Mouse (Mus musculus) liver, embryonic 15.5 days (tissue): Measurements from ENCODE around the gene Ntng1. TPM values are rescaled to one million over a fixed set of nuclear protein-coding genes. Genes with fewer than 3 reads are reported as not detected.

Experiments
- ATAC-seq: fragments of 200-750 bp; cut with Nextera tagmentation; 2 replicates; pipeline ENCODE4 v1.8.0; 2017; ENCODE audit warnings: moderate number of reproducible peaks, mild to moderate bottlenecking, moderate library complexity; ENCODE audit not compliant: insufficient read depth
- H3K27ac ChIP-seq: fragments of 300-500 bp; sonication (generic); replicated peaks from 2 replicates; pipeline ENCODE4 v1.5.1; 2015; ENCODE audit warnings: mild to moderate bottlenecking, inconsistent platforms
- H3K27me3 ChIP-seq: fragments of 300-500 bp; sonication (generic); 2 replicates; pipeline ENCODE4 v1.6.1; 2015; ENCODE audit warnings: mild to moderate bottlenecking, inconsistent platforms
- H3K36me3 ChIP-seq: fragments of 300-500 bp; sonication (generic); replicated peaks from 2 replicates; pipeline ENCODE4 v1.6.1; 2015; ENCODE audit warnings: moderate library complexity, mild to moderate bottlenecking, inconsistent platforms
- H3K4me1 ChIP-seq: fragments of 300-500 bp; sonication (generic); replicated peaks from 2 replicates; pipeline ENCODE4 v1.6.1; 2015; ENCODE audit warnings: inconsistent platforms
- H3K4me2 ChIP-seq: fragments of 300-500 bp; sonication (generic); 2 replicates; pipeline ENCODE4 v1.6.1; 2015; ENCODE audit warnings: moderate library complexity, mild to moderate bottlenecking, inconsistent platforms
- H3K4me3 ChIP-seq: fragments of 300-500 bp; sonication (generic); replicated peaks from 2 replicates; pipeline ENCODE4 v1.5.1; 2015; ENCODE audit warnings: mild to moderate bottlenecking, inconsistent platforms
- H3K9ac ChIP-seq: fragments of 300-500 bp; sonication (generic); 2 replicates; pipeline ENCODE4 v1.6.1; 2015; ENCODE audit warnings: moderate library complexity, mild to moderate bottlenecking, inconsistent platforms
- H3K9me3 ChIP-seq: fragments of 300-500 bp; sonication (generic); replicated peaks from 2 replicates; pipeline ENCODE4 v1.6.1; 2016; ENCODE audit warnings: inconsistent platforms
- WGBS: fragments of 180-500 bp; shearing (Covaris S2); methylation state at CpG from one replicate; pipeline ENCODE4 v1.1.7; 2015; ENCODE audit warnings: mixed read lengths; ENCODE audit not compliant: insufficient replicate concordance; 5-methylcytosine and 5-hydroxymethylcytosine counted together
- polyA plus RNA-seq: library from polyadenylated mRNA; unstranded; fragments of >200 nt; fragmentation: Nextera tagmentation; extraction: Ambion mirVana; gene quantifications from 2 replicates; pipeline ENCODE4 v1.2.1, GENCODE M21; 2015

The Ntng1 gene
- polyA plus RNA-seq, 1 experiment from 2014 or later = 0.24 TPM

- Histone ChIP-seq H3K36me3 (no peaks in the 10 kb centered on the region), H3K4me2 (no peak overlapping the region), H3K27ac (no peak overlapping the region), H3K9ac (no peak overlapping the region), H3K4me3 (no peak overlapping the region), H3K4me1 (no peaks in the 10 kb centered on the region), H3K9me3 (no peaks in the 10 kb centered on the region), H3K27me3 (no peaks in the 10 kb centered on the region)
- ATAC-seq = no peak
- 54% methylated on average over 18 of the region's 18 CpGs for WGBS
Measured at GRCm38 (mm10) chr3:110131043-110131891, 12.5 kb downstream of the Ntng1 start.

- H3K36me3 ChIP-seq = no peaks in the 10 kb centered on the region
- H3K4me3 ChIP-seq = no peak overlapping the region
- H3K27me3 ChIP-seq = no peaks in the 10 kb centered on the region
- no peaks in the 10 kb centered on the region for H3K4me1 ChIP-seq
- no peak for ATAC-seq
- H3K9ac ChIP-seq = no peak overlapping the region
- WGBS = 51% methylated on average over 6 of the region's 6 CpGs
- H3K9me3 ChIP-seq = no peaks in the 10 kb centered on the region
- H3K27ac ChIP-seq = no peak overlapping the region
- H3K4me2 ChIP-seq = no peak overlapping the region
Measured at GRCm38 (mm10) chr3:110129607-110130006, 14.2 kb downstream of the Ntng1 start.

GRCm38 (mm10) chr3:110105982-110106381, 37.8 kb downstream of the Ntng1 start:
- Histone ChIP-seq H3K9ac (no peak overlapping the region), H3K27ac (no peak overlapping the region), H3K4me1 (no peaks in the 10 kb centered on the region), H3K4me2 (no peak overlapping the region), H3K36me3 (no peaks in the 10 kb centered on the region), H3K27me3 (no peaks in the 10 kb centered on the region), H3K4me3 (no peak overlapping the region), H3K9me3 (no peaks in the 10 kb centered on the region)
- ATAC-seq = no peak
- WGBS = 32% methylated on average over 2 of the region's 2 CpGs

- WGBS = 52% methylated on average over 2 of the region's 2 CpGs
- H3K27me3 ChIP-seq = no peaks in the 10 kb centered on the region
- no peaks in the 10 kb centered on the region for H3K36me3 ChIP-seq
- H3K9me3 ChIP-seq = no peaks in the 10 kb centered on the region
- H3K4me1 ChIP-seq = no peaks in the 10 kb centered on the region
- H3K4me3 ChIP-seq = no peak overlapping the region
- no peak for ATAC-seq
- H3K27ac ChIP-seq = no peak overlapping the region
- no peak overlapping the region for H3K9ac ChIP-seq
- H3K4me2 ChIP-seq = no peak overlapping the region
Measured at GRCm38 (mm10) chr3:110094407-110094806, 49.4 kb downstream of the Ntng1 start.

GRCm38 (mm10) chr3:110094003-110094402, 49.8 kb downstream of the Ntng1 start:
- Histone ChIP-seq H3K9ac (no peak overlapping the region), H3K27me3 (no peaks in the 10 kb centered on the region), H3K4me3 (no peak overlapping the region), H3K9me3 (no peaks in the 10 kb centered on the region), H3K4me1 (no peaks in the 10 kb centered on the region), H3K4me2 (no peak overlapping the region), H3K36me3 (no peaks in the 10 kb centered on the region), H3K27ac (no peak overlapping the region)
- 47% methylated on average over 3 of the region's 3 CpGs for WGBS
- ATAC-seq = no peak

- no peak for ATAC-seq
- WGBS = 57% methylated on average over 3 of the region's 3 CpGs
- H3K36me3 ChIP-seq = no peaks in the 10 kb centered on the region
Measured at GRCm38 (mm10) chr3:110092521-110092920, 51.3 kb downstream of the Ntng1 start.

GRCm38 (mm10) chr3:110087189-110087588, 56.6 kb downstream of the Ntng1 start:
- ATAC-seq = no peak
- Histone ChIP-seq H3K27ac (no peak overlapping the region), H3K9ac (no peak overlapping the region), H3K27me3 (no peaks in the 10 kb centered on the region), H3K4me1 (no peaks in the 10 kb centered on the region), H3K4me3 (no peak overlapping the region), H3K9me3 (no peaks in the 10 kb centered on the region), H3K4me2 (no peak overlapping the region), H3K36me3 (no peaks in the 10 kb centered on the region)
- WGBS = 58% methylated on average over 6 of the region's 6 CpGs

More at GRCm38 (mm10) chr3:110092521-110092920, 51.3 kb downstream of the Ntng1 start:
- H3K27ac ChIP-seq = no peak overlapping the region
- H3K4me3 ChIP-seq = no peak overlapping the region
- no peaks in the 10 kb centered on the region for H3K9me3 ChIP-seq
- H3K4me1 ChIP-seq = no peaks in the 10 kb centered on the region
- no peaks in the 10 kb centered on the region for H3K27me3 ChIP-seq
- H3K9ac ChIP-seq = no peak overlapping the region
- no peak overlapping the region for H3K4me2 ChIP-seq

GRCm38 (mm10) chr3:110085336-110085735, 58.5 kb downstream of the Ntng1 start:
- no peaks in the 10 kb centered on the region for H3K36me3 ChIP-seq
- no peak overlapping the region for H3K27ac ChIP-seq
- no peak for ATAC-seq
- no peaks in the 10 kb centered on the region for H3K27me3 ChIP-seq
- WGBS = 37% methylated on average over 2 of the region's 2 CpGs
- no peak overlapping the region for H3K4me2 ChIP-seq
- H3K4me1 ChIP-seq = no peaks in the 10 kb centered on the region
- no peak overlapping the region for H3K9ac ChIP-seq
- H3K4me3 ChIP-seq = no peak overlapping the region
- H3K9me3 ChIP-seq = no peaks in the 10 kb centered on the region

- Histone ChIP-seq H3K4me1 (no peaks in the 10 kb centered on the region), H3K27ac (no peak overlapping the region), H3K9ac (no peak overlapping the region), H3K36me3 (no peaks in the 10 kb centered on the region), H3K4me2 (no peak overlapping the region), H3K4me3 (no peak overlapping the region), H3K9me3 (no peaks in the 10 kb centered on the region), H3K27me3 (no peaks in the 10 kb centered on the region)
- ATAC-seq = no peak
- WGBS = 64% methylated on average over 6 of the region's 6 CpGs
Measured at GRCm38 (mm10) chr3:110064709-110065256, 79.0 kb downstream of the Ntng1 start.

GRCm38 (mm10) chr3:110055915-110056314, 87.9 kb downstream of the Ntng1 start:
- H3K27me3 ChIP-seq = no peaks in the 10 kb centered on the region
- no peak for ATAC-seq
- 76% methylated on average over 6 of the region's 6 CpGs for WGBS
- no peak overlapping the region for H3K4me2 ChIP-seq
- no peak overlapping the region for H3K9ac ChIP-seq
- H3K9me3 ChIP-seq = no peaks in the 10 kb centered on the region
- no peak overlapping the region for H3K27ac ChIP-seq
- no peaks in the 10 kb centered on the region for H3K36me3 ChIP-seq
- H3K4me3 ChIP-seq = no peak overlapping the region
- H3K4me1 ChIP-seq = no peaks in the 10 kb centered on the region

- Histone ChIP-seq H3K4me1 (no peaks in the 10 kb centered on the region), H3K27ac (no peak overlapping the region), H3K4me3 (no peak overlapping the region), H3K27me3 (no peaks in the 10 kb centered on the region), H3K9me3 (no peaks in the 10 kb centered on the region), H3K4me2 (no peak overlapping the region), H3K36me3 (no peaks in the 10 kb centered on the region), H3K9ac (no peak overlapping the region)
- WGBS = 67% methylated on average over 6 of the region's 6 CpGs
- no peak for ATAC-seq
Measured at GRCm38 (mm10) chr3:110055433-110055832, 88.4 kb downstream of the Ntng1 start.
